Mouse (Mus musculus) skeletal muscle tissue, adult 2 months (tissue): ENCODE measurements around the gene Olfr639.
"Not testable (repeated sequence)": the region's sequence is repeated elsewhere in the genome, so short reads cannot be mapped to it uniquely, and the experiment has no call there.

Experiments
- DNase-seq: peaks from one replicate; pipeline ENCODE4 v3.0.0-alpha.2; 2012; ENCODE audit warnings: low read depth, low spot score

Olfr639 gene

GRCm38 (mm10) chr7:104017203-104017602, at the start of gene Olfr639:
Gene Olfr639, minus strand, starts transcription at chr7:104017303.
- no peak for DNase-seq

GRCm38 (mm10) chr7:104061345-104061744, 44.2 kb upstream of the Olfr639 start, which contains the start of gene 4930516K23Rik:
Gene 4930516K23Rik, minus strand, starts transcription at chr7:104061445.
- DNase-seq = no peak

- DNase-seq = no peak
These were observed 42.1 kb upstream of the Olfr639 start for GRCm38 (mm10) chr7:104059215-104059614.

GRCm38 (mm10) chr7:104052566-104052965, 35.5 kb upstream of the Olfr639 start, which contains the start of gene Olfr642:
Gene Olfr642, minus strand, starts transcription at chr7:104052666.
- DNase-seq = no peak

GRCm38 (mm10) chr7:104050745-104051144, 33.6 kb upstream of the Olfr639 start:
- no peak for DNase-seq

GRCm38 (mm10) chr7:104035145-104035544, 18.0 kb upstream of the Olfr639 start, which contains the start of gene Olfr641:
Gene Olfr641, plus strand, starts transcription at chr7:104035445.
- DNase-seq = no peak

GRCm38 (mm10) chr7:104026978-104027377, 9.9 kb upstream of the Olfr639 start:
- DNase-seq = no peak

- no peak for DNase-seq
These were observed 8.4 kb upstream of the Olfr639 start, which contains the start of gene Olfr640 for GRCm38 (mm10) chr7:104025473-104025872. Gene Olfr640, minus strand, starts transcription at chr7:104025573.

- DNase-seq = no peak
These were observed 4.5 kb upstream of the Olfr639 start for GRCm38 (mm10) chr7:104021651-104022050.

- no peak for DNase-seq
These were observed 1.9 kb upstream of the Olfr639 start for GRCm38 (mm10) chr7:104018953-104019352.

- no peak for DNase-seq
These were observed 18.0 kb downstream of the Olfr639 start for GRCm38 (mm10) chr7:103999124-103999523.

- DNase-seq = no peak
These were observed 18.7 kb downstream of the Olfr639 start, which contains the start of gene Olfr638 for GRCm38 (mm10) chr7:103998446-103998845. Gene Olfr638, plus strand, starts transcription at chr7:103998746.

GRCm38 (mm10) chr7:103971782-103972181, 45.3 kb downstream of the Olfr639 start:
- DNase-seq = no peak

GRCm38 (mm10) chr7:103970852-103971251, 46.3 kb downstream of the Olfr639 start, which contains the start of gene Olfr635:
Gene Olfr635, plus strand, starts transcription at chr7:103971152.
- DNase-seq = no peak

GRCm38 (mm10) chr7:103966873-103967272, 50.2 kb downstream of the Olfr639 start:
- DNase-seq = not testable (repeated sequence)
